Mouse (Mus musculus): ENCODE measurements at regions not wholly inside any gene's neighbourhood (a gene's known extent, or its start where the extent isn't known, plus 50 kb on each side); places are given as distances from the start of the nearest gene placed in this dataset.

DNA sequence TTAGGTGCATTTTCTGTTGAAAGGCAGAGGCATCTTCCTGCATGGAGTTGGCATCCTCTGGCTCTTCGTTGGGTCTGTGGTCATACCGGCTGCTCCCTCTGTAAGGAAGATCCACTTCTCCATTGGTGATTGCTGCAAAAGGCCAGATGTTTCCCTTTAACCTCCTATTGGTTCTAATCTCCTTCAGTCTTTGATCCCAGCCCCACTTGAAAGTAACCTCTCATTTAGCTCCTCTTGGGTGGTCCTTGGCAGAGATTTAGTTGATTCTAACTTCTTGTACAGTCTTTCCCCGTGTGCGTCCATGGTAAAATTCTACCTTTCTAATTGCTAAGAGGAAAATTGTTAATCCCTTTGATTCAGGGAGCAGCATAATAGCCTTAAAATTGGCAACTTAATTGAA lies 347.4 kb upstream of the Ddhd1 start:
- H3K4me1 ChIP-seq (ENCODE audit: control insufficient read depth, insufficient read depth, low read length): no peaks in the 10 kb centered on the region
- TF ChIP-seq POLR2A (IDR thresholded peaks at IDR 0.05; ENCODE audit: control insufficient read depth, low read depth, low read length) (no peak), CTCF (IDR thresholded peaks at IDR 0.05; ENCODE audit: control insufficient read depth, insufficient read depth, insufficient replicate concordance, low read depth, low read length) (no peak)
- no peaks in the 10 kb centered on the region for H3K36me3 ChIP-seq (ENCODE audit: control insufficient read depth, insufficient read depth, low read length)
- H3K4me3 ChIP-seq (ENCODE audit: control insufficient read depth, low read depth, low read length): no peak overlapping the region
- no peaks in the 10 kb centered on the region for H3K27me3 ChIP-seq (ENCODE audit: control insufficient read depth, insufficient read depth, low read length)
- H3K27ac ChIP-seq (ENCODE audit: control insufficient read depth, insufficient read depth, low read depth, low read length): no peak overlapping the region

GRCm38 (mm10) chr14:46013232-46013631 lies 355.3 kb upstream of the Ddhd1 start:
- Histone ChIP-seq H3K4me3 (ENCODE audit: control insufficient read depth, low read depth, low read length) (no peak overlapping the region), H3K27me3 (ENCODE audit: control insufficient read depth, insufficient read depth, low read length) (no peaks in the 10 kb centered on the region), H3K4me1 (ENCODE audit: control insufficient read depth, insufficient read depth, low read length) (no peaks in the 10 kb centered on the region), H3K36me3 (ENCODE audit: control insufficient read depth, insufficient read depth, low read length) (no peaks in the 10 kb centered on the region), H3K27ac (ENCODE audit: control insufficient read depth, insufficient read depth, low read depth, low read length) (no peak overlapping the region)
- TF ChIP-seq POLR2A (IDR thresholded peaks at IDR 0.05; ENCODE audit: control insufficient read depth, low read depth, low read length) (no peak), CTCF (IDR thresholded peaks at IDR 0.05; ENCODE audit: control insufficient read depth, insufficient read depth, insufficient replicate concordance, low read depth, low read length) (no peak)

GRCm38 (mm10) chr14:46014090-46014489 lies 356.1 kb upstream of the Ddhd1 start:
- Histone ChIP-seq H3K4me1 (ENCODE audit: control insufficient read depth, insufficient read depth, low read length) (no peaks in the 10 kb centered on the region), H3K27ac (ENCODE audit: control insufficient read depth, insufficient read depth, low read depth, low read length) (no peak overlapping the region), H3K27me3 (ENCODE audit: control insufficient read depth, insufficient read depth, low read length) (no peaks in the 10 kb centered on the region), H3K4me3 (ENCODE audit: control insufficient read depth, low read depth, low read length) (no peak overlapping the region), H3K36me3 (ENCODE audit: control insufficient read depth, insufficient read depth, low read length) (no peaks in the 10 kb centered on the region)
- no peak for TF ChIP-seq POLR2A (IDR thresholded peaks at IDR 0.05; ENCODE audit: control insufficient read depth, low read depth, low read length)
- no peak for TF ChIP-seq CTCF (IDR thresholded peaks at IDR 0.05; ENCODE audit: control insufficient read depth, insufficient read depth, insufficient replicate concordance, low read depth, low read length)

GRCm38 (mm10) chr14:46015682-46016400 lies 357.9 kb upstream of the Ddhd1 start:
- TF ChIP-seq CTCF (IDR thresholded peaks at IDR 0.05; ENCODE audit: control insufficient read depth, insufficient read depth, insufficient replicate concordance, low read depth, low read length) (no peak), POLR2A (IDR thresholded peaks at IDR 0.05; ENCODE audit: control insufficient read depth, low read depth, low read length) (no peak)
- no peaks in the 10 kb centered on the region for H3K27me3 ChIP-seq (ENCODE audit: control insufficient read depth, insufficient read depth, low read length)
- H3K27ac ChIP-seq (ENCODE audit: control insufficient read depth, insufficient read depth, low read depth, low read length): no peak overlapping the region
- H3K4me3 ChIP-seq (ENCODE audit: control insufficient read depth, low read depth, low read length): no peak overlapping the region
- H3K36me3 ChIP-seq (ENCODE audit: control insufficient read depth, insufficient read depth, low read length): no peaks in the 10 kb centered on the region
- H3K4me1 ChIP-seq (ENCODE audit: control insufficient read depth, insufficient read depth, low read length): no peaks in the 10 kb centered on the region

DNA sequence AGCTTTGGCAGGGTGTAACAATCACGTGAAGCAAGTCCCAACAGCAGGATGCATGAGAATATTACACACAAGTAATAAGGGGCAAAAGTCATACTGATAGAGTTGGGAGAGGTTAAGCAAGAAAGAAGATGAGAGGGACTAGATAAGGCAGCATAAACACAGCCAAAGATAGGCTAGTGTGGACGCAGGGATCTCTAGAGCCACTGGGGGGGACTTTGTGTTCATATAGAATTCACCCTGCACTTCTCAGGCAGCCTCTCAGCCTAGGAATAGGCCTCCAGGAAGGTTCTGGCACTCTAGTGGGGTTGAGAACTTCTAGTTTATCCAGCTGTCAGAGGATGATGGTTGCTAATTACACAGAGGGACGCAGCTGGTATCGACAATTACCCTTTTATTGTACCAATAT lies 358.8 kb upstream of the Ddhd1 start:
- Histone ChIP-seq H3K36me3 (ENCODE audit: control insufficient read depth, insufficient read depth, low read length) (no peaks in the 10 kb centered on the region), H3K27ac (ENCODE audit: control insufficient read depth, insufficient read depth, low read depth, low read length) (no peak overlapping the region), H3K4me1 (ENCODE audit: control insufficient read depth, insufficient read depth, low read length) (no peaks in the 10 kb centered on the region), H3K4me3 (ENCODE audit: control insufficient read depth, low read depth, low read length) (no peak overlapping the region), H3K27me3 (ENCODE audit: control insufficient read depth, insufficient read depth, low read length) (no peaks in the 10 kb centered on the region)
- TF ChIP-seq POLR2A (IDR thresholded peaks at IDR 0.05; ENCODE audit: control insufficient read depth, low read depth, low read length) (no peak), CTCF (IDR thresholded peaks at IDR 0.05; ENCODE audit: control insufficient read depth, insufficient read depth, insufficient replicate concordance, low read depth, low read length) (no peak)

- Histone ChIP-seq H3K27ac (ENCODE audit: control insufficient read depth, insufficient read depth, low read depth, low read length) (no peak overlapping the region), H3K4me3 (ENCODE audit: control insufficient read depth, low read depth, low read length) (no peak overlapping the region), H3K36me3 (ENCODE audit: control insufficient read depth, insufficient read depth, low read length) (no peaks in the 10 kb centered on the region), H3K4me1 (ENCODE audit: control insufficient read depth, insufficient read depth, low read length) (no peaks in the 10 kb centered on the region), H3K27me3 (ENCODE audit: control insufficient read depth, insufficient read depth, low read length) (no peaks in the 10 kb centered on the region)
- TF ChIP-seq POLR2A (IDR thresholded peaks at IDR 0.05; ENCODE audit: control insufficient read depth, low read depth, low read length) (no peak), CTCF (IDR thresholded peaks at IDR 0.05; ENCODE audit: control insufficient read depth, insufficient read depth, insufficient replicate concordance, low read depth, low read length) (no peak)
These were observed 359.3 kb upstream of the Ddhd1 start for GRCm38 (mm10) chr14:46017286-46017685.

DNA sequence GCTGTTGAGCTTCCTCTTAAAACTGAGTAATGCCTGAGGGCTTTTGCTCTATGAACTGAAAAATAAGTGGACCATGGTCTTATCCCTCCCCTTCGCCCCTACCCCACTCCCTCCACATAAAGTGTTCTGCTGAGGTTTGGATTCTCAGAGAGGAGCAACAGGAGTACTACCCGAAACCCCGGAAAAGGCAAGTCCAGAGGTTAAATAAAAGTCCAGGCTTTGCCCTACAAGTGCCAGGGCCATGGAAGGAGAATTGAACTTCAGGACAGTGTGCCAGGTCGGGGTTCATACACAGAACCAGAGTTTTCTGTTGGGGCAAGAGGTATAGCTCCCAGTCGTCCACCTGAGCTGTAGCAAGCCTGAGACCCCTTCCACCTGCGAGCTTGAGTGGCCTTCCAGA lies 360.0 kb upstream of the Ddhd1 start:
- H3K27ac ChIP-seq (ENCODE audit: control insufficient read depth, insufficient read depth, low read depth, low read length): no peak overlapping the region
- no peaks in the 10 kb centered on the region for H3K27me3 ChIP-seq (ENCODE audit: control insufficient read depth, insufficient read depth, low read length)
- TF ChIP-seq CTCF (IDR thresholded peaks at IDR 0.05; ENCODE audit: control insufficient read depth, insufficient read depth, insufficient replicate concordance, low read depth, low read length) (no peak), POLR2A (IDR thresholded peaks at IDR 0.05; ENCODE audit: control insufficient read depth, low read depth, low read length) (no peak)
- H3K4me1 ChIP-seq (ENCODE audit: control insufficient read depth, insufficient read depth, low read length): no peaks in the 10 kb centered on the region
- H3K4me3 ChIP-seq (ENCODE audit: control insufficient read depth, low read depth, low read length): no peak overlapping the region
- H3K36me3 ChIP-seq (ENCODE audit: control insufficient read depth, insufficient read depth, low read length): no peaks in the 10 kb centered on the region
